Mouse (Mus musculus) thymus, postnatal 14 days (tissue): ENCODE results near the gene Sox1.

ENCODE experiments used
- DNase-seq: peaks from one replicate; pipeline ENCODE4 v3.0.0; 2021

Gene Sox1

DNA sequence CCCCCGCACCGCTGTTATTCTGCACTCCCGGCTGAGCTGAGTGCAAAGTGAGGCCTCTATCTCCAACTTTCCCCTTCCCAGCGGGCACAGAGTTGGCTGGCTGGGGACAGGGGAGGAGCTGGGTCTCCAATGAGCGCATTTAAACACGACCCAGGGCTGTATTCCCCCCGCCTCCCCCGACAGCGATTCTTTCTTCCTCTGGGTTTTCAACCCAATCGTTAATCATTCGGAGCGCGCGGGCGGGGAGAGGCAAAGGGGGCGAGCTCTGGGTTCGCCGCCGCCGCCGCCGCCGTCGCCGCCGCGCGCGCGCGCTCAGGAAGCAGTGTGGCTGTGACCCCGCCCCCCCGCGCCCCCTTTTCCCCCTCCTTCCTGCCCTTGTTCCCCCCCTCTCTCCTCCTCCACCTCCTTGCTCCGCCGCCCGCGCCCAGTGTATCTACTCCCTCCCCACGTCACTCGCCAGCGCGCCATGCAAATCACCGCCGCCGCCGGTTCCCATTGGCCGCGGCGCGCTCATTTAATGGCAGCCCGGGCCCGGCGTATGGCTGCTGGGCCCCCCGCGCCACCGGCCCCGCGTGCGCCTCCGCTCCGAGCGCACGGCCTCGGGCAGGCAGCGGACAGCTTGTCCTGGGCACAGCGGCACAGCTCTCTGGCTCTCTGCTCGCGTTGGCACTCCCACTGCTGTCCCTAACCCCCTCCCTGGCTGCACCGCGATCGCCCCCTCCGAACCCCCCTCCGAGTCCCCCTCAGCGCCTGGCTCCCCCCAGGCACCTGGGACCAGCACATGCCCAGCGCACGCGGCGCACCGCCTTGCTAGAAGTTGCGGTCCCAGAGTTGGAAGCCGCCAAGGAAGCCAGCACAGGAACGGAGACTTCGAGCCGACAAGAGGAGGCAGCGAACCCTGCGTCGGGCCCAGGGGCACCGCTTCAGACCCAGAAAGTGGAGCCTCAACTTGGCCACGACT is at the start of gene Sox1:
TSS of gene Sox1 (plus strand) at position 225 of the 961 bp plus-strand sequence.
- DNase-seq = no peak

DNA sequence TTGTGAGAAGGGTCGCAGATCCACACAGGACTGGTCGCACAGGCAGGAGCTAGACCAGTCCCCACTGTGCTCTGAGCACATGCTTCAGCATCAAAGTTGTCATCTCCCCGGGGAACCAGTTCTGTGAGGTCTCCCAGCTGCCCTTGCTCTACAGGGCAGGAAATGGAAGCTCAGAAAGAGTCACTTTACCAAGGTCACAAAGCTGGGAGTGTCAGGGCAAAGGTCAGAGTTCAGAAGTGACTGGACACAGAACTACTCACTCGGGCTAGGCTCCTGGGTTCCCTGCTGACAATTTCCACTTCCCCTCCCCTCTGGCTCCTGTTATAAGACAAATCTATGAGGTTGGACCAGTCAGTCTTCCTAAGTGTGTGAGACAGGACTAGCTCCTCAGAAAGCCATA is 49.2 kb upstream of the Sox1 start:
- DNase-seq = no peak

DNA sequence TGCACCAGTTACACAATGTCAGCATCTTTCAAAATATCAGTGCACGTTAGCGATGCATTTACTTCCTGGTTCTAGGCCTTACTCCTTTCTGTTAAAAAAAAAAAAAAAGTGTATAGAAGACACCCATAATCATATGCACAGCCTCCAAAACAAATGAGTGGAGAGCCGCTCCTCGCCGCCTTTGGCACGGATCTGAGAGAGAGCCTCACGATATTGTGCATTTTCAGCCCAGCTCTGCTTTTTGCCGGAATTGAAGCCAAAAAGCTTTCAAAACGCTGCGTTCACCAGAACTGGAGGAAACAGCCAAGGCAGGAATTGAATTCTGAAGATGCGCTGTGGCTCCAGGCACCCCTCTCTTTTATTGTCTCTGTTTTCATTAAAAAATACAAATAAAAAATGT is 48.2 kb upstream of the Sox1 start:
- DNase-seq = no peak

DNA sequence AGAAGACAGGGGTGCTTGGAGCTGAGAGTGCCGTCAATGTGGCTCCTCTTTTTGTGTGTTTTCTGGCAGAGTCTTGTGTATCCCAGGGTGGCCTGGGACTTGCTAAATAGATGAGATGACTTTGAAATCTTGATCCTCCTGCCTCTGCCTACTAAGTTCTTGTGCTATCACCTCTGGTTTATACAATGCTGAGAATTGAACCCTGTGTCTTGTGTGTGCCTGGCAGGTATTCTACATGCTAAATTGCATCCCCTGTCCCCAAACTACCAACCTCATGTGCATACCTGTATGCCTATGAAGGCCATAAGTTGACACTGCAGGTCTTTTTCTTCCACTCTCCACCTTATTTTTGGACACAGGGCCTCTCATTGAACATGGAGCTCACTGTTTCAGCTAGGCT is 46.8 kb upstream of the Sox1 start:
- no peak for DNase-seq

DNA sequence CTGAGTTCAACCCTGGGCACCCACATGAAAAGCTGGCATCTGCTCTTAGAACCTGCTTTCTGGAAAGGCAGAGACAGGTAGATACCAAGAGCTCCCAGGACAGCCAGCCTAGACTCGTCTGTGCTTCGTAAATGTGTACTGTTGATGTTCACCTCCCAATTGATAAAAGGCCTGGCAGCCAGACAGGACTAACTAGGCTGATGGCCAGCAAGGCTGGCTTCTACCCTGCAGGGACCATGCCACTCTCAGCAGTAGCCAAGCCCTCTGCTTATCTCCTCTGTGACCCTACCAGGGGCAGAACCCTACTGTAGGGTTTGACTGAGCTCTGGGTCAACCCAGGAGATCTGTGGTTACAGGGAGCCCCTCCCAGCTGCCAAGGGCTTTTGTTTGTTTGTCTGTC is 45.5 kb upstream of the Sox1 start:
- DNase-seq = no peak

DNA sequence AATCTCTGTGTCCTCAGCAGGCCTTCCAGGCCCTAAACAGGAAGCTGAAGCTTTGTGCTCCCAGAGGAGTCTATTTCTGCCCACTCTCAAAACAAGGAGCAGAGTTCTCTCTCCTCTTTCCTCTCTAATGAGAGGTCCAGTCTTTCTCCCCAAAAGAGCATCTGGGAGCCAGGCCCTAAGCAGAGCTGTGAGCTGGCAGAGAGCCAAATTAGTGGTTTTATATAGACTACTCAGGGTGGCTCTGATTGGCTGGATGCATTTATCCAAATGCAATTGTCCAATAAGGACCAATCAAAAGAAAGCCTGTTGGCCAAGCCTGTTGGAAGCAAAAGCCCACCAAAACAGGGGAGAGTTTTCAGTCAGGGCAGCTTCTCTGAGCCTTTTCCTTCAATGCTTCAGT is 44.0 kb upstream of the Sox1 start:
- DNase-seq = no peak

DNA sequence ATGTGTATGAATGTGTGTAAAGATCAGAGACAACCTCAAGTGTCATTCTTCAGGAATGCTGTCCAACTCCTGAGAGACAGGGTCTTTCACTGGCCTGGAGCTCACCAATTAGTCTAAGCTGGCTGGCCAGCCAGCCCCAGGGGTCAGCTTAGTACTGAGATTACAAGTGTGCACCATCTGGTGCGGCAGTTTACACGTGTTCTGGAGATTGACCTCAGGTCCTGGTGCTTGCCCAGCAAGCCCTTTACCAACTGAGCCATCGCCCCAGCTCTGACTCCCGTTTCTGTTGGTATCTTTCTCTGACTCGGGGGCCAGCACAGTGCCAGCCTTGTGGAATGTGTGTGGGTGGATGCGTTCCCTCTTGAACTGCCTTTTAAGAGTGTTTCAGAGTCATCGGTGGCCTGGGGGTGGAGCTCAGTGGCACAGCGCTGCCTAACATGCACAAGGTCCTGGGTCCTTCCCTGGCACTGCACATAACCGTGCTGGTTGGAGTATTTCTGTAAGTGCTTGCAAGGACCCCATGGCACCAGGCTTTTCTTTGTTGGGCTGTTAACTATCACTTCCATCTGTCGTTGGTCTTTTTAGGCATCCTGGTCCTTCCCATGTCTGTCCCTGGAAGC is 40.6 kb upstream of the Sox1 start:
- DNase-seq = no peak

DNA sequence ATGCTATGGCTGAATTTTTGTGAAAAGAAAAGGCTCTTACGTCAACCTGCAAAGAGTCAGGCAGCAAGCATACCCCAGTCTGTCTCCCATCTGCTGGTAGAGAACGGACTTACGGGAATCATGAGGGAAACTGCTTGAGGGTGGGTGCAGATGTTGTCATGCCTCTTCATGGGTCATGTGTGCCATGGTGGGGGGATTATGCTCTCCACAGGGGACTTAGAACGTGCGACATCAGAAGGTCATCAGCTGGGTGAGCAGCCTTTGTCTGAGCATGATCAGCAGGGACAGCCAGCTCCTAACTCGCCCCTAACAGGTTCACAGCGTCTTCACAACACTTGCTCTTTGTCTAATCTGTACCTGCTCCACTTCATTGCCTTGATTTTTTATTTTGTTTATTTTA is 26.9 kb upstream of the Sox1 start:
- no peak for DNase-seq

DNA sequence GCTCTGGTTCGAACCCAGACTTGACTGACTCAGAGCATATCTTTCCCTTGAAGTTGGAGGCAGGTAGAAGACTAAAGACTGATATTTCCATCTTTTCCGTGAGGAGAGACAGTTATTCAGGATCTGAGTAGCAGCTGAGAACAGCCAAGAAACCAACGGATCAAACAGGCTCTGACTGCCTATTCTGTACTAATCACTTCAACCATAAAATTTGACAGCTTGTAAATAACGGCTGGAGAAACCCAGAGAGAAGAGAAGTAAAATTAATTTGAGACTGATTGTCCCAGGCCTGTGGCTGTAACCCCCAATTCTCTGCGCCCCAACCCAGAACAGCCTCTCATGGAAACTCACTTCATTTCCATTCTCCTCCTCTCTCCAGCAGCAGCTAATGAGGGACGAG is 26.2 kb upstream of the Sox1 start:
- no peak for DNase-seq

DNA sequence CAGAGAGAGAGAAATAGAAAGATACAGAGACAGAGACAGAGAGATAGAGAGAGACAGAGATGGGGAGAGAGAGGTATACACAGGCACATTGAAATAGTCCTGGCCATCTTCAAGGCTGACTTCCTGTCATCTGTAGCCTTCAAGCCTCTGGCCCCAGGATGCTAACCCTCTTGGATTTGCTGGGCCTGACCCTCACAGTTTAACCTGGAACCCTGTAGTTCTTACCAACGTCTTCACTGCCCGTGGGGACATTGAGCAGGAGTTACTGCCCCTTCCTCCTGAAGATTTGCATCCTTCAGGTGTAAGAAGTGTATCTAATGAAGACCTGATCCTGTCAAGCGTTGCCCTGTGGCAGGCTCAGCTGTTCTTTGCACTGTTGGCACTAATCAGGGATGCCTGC is 14.0 kb upstream of the Sox1 start:
- no peak for DNase-seq

DNA sequence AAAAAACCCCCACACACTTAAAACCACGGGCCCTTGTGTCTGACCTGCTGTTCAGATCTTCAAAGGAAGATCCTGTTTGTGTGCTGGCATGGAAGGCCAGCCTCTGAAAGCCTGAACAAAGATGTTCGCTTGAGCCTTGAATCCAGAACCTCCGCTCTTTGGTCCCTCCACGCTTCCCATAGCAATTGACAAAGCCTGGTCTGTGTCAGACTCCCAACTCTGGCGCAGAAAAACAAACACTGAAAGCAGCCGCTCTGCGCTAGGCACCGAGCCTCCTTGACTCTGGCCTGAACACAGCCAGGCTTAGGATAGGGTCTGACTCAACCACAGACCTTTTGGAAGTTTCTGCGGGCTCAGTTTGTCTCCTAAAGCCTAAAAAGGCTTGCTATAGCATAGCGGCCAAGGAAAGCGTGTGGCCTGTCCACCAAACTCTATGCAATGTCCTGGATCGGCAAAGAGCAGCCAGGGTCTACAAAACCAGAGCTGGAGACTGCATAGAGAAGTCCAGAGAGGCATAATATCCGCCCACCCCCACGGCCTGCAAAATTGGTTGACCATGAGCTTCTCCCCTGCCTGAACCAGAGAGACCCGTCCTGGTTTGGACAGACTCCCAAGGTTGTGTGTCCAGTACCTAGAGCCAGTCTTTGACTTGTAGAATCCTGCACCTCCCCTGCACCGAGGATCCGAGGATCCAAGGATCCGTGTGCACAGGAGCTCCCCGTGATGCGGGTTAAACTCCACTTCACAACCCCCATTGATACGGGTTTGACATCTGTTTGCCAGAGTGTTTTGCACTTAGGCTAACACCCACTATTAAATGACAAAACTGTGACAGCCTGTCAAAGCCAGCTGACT is 12.2 kb upstream of the Sox1 start:
- DNase-seq = no peak

DNA sequence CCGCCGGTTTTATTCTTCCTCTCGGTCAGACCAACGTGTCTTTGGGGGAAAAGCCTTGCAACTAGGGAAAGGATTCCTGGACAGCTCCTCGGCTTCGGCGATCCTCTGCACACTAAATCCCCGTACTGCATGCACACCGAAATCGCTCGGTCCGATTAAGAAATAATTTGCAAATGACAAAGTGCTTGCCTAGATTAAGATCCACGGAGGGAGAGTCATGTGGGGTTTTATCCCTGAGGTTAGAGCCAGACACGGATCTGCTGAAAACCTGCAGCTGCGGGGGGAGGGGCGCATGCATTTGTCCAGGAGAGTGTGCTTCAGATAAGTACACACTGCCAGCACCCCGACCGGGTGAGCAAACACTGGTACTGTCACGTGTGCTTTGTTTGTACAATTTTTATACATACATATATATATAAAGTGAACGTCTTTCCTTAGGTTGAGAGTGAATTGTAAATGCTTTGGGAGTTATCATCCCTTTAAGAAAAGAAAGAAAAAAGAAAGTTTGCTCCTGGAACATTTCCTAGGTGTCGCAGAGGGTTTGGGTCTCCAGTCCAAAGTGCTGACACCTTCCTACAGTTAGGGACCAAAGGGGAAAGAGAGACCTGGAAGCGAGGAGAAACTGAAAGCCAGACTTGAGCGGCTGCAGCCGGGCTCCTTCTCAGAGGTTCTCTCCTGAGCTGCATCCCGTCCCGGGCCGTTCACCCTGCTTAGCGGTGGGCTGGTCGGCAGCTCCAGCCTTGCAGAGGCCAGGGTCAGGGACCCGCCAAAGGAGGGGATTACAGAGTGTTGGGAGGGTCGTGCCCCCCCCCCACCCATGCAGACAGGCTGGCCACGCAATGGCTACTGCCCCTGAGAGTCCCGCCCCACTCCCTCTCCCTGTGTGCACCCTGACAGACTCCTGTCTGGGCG is 10.9 kb upstream of the Sox1 start:
- DNase-seq = no peak

DNA sequence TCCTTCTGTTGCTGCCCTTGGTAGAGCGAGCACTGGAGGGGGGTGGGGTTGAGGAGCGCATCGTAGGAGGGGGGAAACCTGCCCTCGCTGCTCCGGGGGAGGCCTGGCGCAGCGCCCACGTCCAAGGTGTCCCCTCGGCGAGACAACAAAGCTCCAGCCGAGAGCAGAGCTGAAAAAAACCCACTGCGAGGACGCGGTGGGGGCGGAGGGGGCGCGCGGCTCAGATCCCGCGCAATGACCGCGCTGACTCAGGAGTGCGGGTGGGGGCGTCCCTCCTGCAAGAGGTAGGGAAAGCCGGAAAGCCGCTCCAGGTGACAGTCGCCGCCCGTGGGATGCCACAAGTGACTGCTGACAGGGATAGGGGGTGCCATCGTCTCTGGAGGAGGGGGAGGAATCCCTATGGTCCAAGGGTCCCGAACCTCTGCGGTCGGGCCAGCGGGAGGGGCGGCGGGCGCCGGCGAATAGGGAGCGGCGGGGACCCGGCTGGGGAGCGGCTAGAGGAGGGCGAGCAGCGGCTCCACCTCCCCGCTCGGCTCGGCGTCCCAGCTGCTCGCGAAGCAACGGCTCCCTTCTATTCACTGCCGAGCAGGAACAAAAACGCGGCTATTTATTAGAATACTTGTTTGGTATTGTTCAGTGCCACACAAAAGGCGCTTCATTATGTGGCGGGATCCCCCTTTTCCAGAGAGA is 10.0 kb upstream of the Sox1 start:
- DNase-seq = no peak

DNA sequence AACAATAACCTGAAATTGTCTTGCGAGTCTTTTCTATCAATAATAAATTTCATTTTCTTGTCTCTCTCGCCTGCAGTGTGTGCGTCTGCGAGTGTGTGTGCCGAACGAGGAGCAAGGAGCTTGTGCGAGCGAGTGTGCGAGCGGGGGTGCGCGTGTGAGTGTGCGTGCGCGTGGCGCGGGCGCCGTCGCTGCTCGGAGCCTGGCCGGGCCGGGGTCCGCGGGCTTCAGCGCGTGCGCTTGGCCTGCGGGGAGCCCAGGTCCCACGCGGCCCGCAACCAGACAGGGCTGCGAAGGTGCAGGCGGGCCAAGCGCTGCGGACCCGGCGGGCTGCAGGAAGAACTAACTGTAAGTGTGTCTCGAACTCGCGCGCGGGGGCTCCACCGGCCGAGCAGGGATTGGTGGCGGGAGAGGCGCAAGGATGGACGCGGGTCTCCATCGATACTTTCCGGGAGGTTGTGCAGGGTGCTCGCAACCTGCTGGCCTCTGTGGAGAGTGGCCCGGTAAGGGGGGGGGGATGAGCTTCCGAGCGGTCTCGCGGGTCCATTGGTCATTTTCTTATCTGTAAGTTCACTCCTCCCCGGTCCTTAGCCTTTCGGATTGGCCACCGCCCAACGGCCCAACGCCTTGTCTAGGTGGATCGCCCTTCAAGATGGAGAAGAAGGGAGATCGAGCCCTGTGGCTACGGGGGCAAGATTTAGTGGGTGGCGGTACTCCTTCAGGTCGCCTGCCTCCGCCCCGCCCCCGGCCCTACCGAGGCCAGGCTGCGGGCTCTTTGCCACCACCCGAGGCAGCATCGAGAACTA is 9.2 kb upstream of the Sox1 start:
- no peak for DNase-seq

DNA sequence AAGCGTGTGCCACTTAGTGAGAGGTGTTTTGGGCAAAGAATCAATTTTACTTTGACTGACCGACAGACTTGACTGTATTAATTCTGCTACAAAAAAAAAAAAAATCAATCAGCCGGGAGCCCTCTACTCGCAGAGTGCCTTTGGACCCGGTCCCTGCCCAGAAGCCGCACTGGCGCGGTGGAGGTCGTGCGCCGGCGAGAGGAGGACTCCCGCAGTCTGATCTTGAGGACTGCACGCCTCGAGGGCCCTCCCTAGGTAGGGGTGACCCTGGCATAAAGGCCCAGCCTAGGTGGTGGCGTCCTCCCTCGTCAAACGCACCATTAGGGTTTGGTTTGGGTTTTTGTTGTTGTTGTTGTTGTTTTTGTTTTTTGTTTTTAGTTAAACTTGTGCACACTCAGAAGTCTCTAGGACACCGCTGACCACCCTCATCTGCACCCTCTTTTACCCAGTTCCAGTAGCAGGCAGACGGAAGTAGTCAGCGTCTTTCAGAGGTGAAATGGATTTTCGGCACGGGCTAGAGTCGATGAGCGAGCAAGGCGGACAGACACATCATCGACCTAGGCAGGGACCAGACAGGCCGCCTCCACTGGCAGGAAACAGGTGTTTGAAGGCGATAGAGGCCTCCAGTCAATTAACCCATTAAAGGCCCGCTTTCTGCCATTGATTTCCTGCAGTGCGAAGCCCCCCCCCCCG is 8.4 kb upstream of the Sox1 start:
- DNase-seq = no peak

DNA sequence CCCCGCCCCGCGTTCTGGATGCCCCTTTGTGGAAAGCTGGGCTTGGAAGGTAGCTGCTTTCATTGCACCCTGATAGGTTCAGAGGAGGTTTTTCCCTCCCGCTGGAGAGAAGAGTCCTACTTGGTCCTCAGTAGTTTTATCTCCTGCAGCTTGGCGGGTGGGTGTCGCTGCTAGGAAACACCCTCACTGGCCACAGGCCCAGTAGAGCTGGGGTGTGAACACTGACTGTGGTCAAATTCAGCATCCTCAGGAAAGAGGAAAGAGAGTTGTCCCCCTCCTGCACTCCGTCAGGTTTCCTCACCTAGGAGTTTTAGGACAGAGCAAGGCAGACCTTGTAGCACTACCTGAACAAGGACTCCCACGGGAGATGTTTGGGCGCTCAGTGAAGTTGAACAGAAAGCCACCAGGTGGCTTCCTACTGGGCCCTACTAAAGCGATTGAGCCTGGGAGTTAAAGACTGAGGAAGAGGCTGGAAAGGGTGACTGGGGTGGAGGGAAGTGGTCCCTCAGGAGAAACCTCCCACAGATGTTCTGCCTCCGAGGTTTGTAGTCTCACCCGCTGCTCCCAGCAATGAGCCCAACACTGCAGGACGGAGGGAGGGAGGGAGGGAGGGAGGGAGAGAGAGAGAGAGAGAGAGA is 7.8 kb upstream of the Sox1 start:
- DNase-seq = no peak

DNA sequence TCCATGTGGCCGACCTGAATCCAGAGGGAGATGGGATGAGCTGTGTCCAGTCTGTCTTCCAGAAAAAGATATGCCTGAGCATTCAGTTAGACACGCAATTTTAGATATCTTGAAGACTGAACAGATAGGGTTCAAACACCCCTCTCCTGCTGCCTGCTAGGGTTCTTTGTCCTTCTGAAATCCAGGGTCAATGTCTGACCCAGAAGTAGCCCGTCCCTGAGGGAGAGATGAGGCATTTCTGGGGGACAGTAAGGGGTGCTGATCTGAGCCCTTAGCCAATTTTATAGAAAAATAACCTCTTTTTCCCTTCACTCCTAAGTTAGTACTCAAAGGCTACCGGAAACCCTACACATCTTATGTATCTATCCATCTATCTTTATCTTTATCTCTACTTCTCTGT is 7.2 kb upstream of the Sox1 start:
- no peak for DNase-seq

DNA sequence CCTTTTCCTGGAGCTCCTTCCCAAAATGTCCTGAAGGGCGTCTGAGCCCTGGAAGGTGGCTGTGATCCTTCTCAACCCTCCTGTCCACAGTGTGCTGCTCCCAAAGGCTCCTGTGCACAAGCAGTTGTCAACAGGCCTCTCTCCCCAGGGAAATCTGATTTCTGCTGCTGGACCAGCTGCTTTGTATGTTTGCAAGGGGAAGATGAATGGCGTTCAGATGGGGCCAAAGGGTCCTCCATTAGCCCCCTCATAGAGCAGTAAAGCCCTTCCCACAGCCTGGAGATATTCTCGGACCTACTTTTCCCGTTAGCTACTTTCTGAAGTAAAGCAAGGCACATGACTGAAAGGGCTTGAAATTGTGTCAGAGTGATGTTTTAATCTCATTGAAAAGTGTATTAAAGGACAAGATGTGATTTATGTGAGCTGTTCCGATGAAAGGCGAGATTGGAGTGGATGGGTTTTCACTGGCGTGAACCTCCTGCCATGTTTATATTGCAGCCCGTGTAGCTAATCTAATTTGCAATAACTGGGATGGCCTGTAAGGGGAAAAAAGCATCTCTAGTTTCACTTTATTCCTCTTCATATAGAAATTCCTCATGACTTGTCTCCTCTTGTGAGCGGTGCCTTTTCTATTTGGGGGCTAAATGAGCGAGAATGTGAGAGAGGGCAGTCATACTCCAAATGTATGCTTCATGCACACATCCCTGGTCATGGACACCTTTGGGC is 6.5 kb upstream of the Sox1 start:
- DNase-seq = no peak

DNA sequence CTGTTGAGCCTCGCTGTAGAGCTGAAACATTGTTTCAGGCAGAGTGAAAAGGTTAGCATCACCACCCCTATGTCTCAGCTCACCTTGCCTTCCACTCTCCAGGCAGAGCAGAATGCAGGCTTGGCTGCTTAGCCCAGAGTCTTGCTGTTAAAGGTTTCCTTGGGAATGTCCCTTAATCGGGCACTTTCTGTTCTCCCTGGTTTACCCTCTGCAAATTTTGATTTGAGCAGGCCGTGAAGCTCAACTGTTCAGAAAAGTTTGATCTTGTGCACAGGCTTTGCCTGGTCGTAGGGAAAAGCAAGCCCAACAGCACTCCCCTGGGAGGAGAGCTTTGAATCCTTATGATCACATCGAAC is 6.0 kb upstream of the Sox1 start:
- no peak for DNase-seq
